Mouse (Mus musculus) adrenal gland, postnatal 25 days (tissue): ENCODE measurements around the gene Pgd. TPM values are rescaled to one million over a fixed set of nuclear protein-coding genes. Genes with fewer than 3 reads are reported as not detected.
"Not testable (repeated sequence)": the region's sequence is repeated elsewhere in the genome, so short reads cannot be mapped to it uniquely, and the experiment has no call there.

Source experiments
- DNase-seq: peaks from one replicate; pipeline ENCODE4 v3.0.0; 2021; ENCODE audit warnings: mixed read lengths
- long read RNA-seq: library from polyadenylated mRNA; stranded (forward); transcript quantifications from one replicate; pipeline ENCODE4 v2.0.0, GENCODE M21; 2021
- total RNA-seq: library from RNA; stranded (reverse); gene quantifications from 2 replicates; pipeline ENCODE4 v1.2.3, GENCODE M21; 2021

The Pgd gene
- 303 and 313 TPM in 2 replicates for total RNA-seq
- long read RNA-seq, transcript Pgd-201 (13 exons, 2,218 nt), result major isoform, 252 of 350 reads
- long read RNA-seq, partial matches to known transcripts, result 45 of 350 reads
- long read RNA-seq, other reads (novel, unspliced or antisense), result 52 of 350 reads

DNA sequence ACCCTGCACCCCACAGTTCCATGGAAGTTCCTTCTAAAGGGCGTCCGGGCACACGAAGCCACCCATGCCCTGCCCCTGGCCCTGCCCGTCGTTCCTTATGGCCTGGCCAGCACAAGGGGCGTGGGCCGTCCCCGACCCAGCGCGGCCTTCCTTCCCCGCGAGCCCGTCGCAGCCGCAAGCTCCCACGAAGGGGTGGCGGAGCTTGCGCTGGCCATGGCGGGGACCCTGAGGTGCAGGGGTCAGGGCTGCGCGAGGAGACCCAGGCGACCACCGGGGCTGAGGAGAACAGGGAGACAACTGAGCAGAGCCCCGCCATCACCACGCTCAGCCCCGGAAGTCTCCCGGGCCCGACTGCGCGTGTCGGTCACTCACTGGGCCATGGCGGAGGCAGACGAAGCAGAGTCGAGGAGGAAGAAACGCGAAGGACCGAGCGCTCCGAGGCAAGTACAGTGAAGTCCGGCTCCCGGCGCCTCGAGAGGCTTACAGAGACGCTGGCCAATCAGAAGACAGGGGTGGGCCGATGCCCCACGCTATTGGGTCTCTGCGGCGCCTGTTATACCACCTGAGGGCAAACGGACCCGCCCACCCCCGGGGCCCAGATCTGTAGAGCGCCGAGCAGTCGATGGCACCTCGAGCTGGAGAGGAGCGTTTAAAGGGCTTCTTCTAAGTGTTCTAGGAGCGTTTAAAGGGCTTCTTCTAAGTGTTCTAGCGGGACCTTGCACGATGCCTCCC lies at the start of gene Pgd:
Pgd (minus strand) TSS at position 557 of the 732 bp plus-strand sequence.
- peak; percentile 96 for DNase-seq

DNA sequence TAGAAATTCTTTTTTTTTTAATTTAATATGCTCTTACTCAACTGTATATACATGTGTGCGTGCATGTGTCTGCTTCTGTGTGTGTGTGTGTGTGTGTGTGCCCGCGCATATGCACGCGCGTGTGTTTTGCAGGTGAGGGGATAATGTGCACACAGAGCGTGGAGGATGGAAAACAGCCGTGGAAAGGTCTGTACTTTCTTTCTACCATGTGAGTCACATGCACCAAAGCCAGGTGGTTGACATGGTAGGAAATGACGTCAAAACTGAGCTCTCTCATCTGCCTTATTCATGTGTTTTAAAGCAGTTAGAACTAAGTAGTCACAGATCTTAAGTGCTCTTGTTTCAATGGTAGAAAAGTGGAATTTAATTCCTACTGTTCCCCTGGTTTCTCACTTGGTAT lies 49.4 kb upstream of the Pgd start:
- DNase-seq, result no peak

DNA sequence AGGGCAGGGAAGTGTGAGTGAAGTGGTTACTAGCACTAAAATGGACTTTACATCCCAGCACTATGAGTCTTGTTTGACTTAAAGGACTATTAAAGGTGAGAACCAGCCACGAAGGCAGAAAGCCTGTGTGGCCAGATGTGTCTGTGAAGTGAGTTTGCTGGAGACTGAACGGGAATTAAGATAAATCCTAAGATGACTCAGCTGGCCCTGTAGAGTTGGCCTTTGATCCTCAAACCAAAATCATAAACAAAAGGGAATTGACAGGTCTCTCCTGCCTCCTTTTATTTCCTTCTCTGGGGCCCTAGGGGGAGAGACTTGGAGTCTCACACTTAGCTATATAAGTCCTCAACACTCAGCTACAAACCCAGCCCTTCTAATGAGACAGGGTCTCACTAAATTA lies 48.8 kb upstream of the Pgd start:
- no peak for DNase-seq

DNA sequence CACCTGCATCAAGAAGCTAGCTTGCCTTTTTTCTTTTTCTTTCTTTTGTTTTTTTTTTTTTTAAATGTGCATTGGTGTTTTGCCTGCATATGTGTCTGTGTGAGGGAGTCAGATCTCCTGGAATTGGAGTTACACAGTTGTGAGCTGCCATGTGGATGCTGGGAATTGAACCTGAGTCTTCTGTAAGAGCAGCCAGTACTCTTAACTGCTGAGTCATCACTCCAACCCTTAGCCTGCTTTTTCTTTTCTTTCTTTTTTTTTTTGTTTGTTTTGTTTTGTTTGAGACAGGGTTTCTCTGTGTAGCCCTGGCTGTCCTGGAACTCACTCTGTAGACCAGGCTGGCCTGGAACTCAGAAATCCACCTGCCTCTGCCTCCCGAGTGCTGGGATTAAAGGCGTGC lies 47.9 kb upstream of the Pgd start:
- DNase-seq, result not testable (repeated sequence)

DNA sequence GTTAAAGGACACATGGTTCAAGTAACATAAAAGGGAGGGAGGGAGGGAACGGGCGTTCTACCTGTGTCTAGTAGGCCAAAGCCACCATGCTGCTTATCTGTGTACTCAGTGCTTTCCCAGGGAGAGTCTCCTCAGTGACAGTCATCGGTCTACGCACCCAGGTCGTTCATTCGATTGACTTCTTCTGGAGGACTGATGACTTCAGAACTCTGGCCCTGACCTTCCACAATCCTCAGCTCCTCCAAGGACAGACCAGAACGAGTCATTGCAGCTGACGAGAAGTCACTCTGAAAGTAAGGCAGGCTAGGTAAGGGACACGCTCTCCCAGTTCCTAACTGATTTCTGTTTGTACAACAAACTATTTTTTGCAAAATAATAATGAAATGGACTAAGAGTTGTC lies 46.9 kb upstream of the Pgd start:
- peak; percentile 16 for DNase-seq

DNA sequence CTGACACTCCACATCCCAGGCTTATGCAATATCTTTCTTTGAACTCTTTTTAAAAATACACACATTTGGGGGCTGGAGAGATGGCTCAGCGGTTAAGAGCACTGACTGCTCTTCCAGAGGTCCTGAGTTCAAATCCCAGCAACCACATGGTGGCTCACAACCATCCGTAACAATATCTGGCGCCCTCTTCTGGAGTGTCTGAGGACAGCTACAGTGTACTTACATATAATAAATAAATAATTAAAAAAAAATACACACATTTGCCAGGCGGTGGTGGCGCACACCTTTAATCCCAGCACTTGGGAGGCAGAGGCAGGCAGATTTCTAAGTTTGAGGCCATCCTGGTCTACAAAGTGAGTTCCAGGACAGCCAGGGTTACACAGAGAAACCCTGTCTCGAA lies 44.9 kb upstream of the Pgd start:
- not testable (repeated sequence) for DNase-seq

DNA sequence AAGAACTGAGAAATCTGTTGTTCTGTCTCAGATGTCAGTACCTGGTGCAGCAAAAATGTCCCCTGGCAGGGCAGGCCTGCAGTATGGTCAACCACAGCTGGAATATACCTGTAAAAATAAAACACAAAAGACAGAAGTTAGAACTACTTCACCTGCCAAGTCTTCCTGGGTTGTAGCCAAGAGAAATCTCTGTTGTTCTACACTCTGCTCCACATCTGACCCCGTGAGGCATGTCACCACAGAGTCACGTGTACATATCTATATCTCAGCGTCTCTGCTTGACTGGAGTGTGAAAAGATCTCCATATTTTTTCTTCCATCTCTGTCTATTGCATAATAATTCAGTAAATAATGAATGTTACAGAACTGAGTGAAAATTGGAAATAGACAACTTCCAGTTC lies 35.9 kb upstream of the Pgd start:
- no peak for DNase-seq

DNA sequence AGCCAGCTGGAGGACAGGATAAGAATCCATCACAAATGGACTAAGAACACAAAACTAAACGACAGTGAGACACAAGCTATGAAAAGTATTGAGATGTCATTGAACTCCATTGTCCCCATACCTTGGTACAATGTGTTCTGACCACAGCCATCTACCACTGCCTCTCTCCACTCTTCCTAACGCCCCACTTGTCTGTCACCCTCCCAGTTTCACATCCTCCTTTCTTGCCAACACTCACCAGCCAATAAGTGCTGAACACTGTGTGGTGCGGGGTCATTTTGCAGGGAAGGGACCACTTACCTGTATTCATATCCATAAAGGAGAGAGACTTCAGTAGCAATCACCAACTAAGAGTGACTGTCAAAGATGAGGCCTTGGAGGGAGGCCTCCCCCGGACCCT lies 34.5 kb upstream of the Pgd start:
- no peak for DNase-seq

DNA sequence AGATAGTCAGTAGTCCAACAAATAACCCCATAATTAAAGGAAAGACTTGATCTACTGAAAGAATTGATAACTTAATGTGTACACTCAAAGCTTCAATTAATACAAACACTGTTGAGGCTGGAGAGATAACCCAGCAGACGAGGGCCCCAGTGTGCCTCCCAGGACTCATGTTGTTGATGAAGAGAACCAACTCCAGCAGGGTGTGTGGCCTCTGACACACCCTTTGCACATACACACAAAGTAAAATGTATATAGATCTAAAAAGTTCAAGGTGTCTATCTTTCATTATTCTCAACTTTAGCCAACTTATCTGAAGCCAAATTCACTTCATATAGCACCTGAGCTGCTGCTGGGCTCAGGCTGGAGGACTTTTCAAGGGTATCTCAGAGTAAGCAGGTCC lies 30.6 kb upstream of the Pgd start:
- DNase-seq, result no peak

DNA sequence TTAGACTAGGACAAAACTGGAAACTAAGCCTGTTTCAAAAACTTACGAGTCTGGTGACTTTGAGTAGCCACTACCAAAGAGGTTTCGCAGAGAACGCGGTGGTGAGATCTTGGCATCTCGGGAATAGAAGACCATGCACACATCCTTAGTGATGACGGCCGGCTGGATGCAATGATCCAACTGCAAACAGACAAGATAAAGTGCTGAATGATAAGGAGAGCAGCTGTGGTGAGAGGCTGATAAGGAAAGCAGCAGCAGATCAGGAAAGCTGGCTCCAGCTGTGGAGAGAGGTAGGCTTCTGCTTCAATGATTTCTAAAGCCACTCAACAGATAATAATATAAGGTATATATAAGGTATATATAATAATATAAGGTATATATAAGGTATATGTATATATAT lies 24.5 kb upstream of the Pgd start:
- DNase-seq, result no peak

DNA sequence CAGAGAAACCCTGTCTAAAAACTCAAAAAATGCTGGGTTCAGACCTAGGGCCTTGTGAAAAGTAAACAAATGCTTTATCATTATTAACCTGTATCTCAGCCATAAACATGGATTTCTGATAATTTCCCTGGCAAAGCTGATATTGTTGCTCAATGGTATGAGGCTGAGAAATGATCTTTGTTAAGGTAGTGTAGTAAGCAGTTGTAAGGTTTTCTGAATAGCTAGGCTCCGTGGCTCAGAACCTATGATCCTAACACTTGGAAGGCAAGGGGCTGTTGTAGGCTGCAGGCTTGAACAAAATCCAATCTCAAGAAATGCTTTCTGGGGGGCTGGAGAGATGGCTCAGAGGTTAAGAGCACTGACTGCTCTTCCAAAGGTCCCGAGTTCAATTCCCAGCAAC lies 22.0 kb upstream of the Pgd start:
- no peak for DNase-seq

DNA sequence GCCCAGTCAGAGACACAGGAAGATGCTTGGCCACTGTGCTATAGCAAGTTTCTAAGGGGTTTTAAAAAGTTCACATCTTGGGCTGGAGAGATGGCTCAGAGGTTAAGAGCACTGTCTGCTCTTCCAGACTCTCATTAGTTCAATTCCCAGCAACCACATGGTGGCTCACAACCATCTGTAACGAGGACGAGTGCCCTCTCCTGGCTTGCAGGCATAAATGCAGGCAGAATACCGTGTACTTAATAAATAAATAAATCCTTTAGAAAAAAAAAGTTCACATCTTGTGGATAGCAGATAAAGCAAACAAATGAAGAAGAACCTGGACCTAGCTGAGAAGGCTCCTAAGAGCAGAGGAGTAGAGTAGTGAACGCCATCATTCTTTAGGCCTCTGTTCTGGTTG lies 16.2 kb upstream of the Pgd start:
- DNase-seq, result no peak

DNA sequence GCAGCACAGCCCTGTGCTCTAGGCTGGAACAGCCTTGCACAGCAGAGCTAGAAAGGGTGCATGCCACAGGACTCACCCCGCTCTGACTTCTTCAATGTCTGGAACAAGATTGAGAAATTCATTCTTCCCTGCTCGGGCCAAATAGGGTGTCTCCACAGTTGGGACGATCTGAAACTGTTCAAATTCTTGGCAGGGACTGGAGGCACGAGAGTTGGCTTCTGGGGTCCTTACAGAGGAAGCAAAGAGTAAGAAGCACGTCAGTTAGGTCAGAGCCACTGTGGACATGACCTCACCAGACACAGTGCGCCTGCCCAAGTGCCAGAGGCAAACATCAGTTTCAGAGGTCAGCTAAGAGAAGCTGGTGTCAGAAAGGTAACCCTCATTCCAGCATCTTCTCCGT lies 15.6 kb upstream of the Pgd start:
- no peak for DNase-seq

DNA sequence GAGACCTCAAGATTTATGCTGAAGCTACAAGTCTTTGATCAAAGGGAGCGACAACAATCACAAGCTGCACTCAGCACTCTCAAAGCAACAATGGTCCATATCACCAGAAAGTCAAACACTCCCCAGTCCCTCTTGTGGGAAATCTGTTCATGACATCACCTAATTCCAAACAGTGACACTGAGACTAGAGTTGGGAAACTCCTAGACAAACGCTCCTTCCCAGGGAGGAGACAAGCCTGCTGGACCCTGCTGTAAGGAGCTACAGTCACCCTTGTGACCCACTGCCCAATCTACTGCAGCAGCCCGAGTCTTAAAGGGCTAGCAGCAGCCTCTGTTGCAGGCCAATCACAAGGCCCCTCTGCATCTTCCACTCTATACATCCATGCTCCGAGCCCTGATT lies 13.0 kb upstream of the Pgd start:
- DNase-seq, result no peak

DNA sequence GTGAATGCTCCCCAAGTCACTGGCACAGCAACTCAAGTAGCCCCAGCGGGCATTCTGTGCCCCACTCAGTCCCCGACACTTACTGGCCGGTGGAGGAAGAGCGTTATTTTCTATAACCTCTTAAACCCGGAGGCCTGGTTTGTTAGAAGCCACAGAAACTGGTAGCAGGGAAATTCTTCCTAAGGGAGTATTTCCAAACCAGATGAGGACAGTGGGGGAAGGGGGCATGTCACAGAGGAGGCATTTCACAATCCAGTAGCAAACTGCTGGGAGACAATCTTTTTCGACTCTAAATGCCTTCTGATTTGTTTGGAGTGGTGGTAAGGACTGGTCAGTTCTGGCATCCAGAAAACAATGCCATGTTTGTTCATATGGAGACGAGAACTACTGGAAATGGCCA lies 12.6 kb upstream of the Pgd start:
- DNase-seq, result no peak

DNA sequence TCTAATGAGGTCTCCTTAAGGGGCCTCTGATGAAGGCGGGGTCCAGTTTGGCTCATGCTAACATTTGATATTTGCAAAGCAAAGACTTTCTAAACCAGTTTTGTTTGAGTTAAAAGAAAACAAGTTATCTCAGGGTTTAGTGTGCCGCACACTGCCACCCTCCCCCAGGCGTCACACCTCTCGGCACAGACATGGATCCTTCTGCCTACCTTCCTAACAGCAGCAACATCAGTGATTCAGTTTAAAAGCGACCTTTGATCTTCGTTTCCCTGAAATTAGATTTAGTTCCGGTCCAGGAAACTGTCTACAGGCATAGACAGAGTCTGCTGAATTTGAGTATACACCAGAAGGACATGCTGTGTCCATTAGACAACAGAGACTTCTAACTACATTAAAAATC lies 11.8 kb upstream of the Pgd start:
- no peak for DNase-seq

DNA sequence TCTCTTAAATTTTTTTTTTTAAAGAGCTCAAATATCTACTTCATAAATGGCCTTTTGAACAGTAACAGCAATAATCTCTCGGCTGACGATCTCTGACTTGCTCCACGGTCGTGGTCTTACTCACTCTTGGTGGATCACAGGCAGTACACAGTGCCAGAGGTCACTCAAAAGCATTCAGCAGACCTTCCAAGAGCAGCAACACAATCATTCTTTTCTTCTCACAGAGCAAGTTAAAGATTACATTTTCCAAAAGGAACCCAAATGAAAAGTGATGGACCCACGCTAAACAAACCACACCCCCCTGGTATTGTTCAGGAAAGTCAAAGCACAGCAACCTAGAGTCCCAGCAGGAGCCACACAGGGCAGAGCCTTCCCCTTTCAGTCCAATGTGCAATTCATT lies 10.5 kb upstream of the Pgd start:
- no peak for DNase-seq

DNA sequence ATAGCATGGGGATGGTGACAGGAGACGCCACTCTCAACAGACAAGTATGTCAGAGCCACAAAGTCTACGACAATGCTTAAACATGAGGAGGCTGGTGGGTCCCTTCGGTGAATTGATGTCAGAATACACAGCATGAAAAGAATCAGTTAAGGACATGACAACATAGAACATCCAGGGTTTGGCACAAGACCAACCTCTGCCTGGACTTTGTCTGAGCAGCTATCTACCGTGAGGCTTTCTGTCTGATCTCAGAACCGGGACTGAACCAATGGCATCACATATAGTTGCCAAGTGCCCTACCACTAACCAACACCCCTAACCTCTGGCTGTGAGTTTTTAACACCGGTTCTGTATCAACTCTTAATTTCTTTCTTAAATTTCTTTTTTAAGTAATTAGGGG lies 10.1 kb upstream of the Pgd start:
- DNase-seq, result no peak

DNA sequence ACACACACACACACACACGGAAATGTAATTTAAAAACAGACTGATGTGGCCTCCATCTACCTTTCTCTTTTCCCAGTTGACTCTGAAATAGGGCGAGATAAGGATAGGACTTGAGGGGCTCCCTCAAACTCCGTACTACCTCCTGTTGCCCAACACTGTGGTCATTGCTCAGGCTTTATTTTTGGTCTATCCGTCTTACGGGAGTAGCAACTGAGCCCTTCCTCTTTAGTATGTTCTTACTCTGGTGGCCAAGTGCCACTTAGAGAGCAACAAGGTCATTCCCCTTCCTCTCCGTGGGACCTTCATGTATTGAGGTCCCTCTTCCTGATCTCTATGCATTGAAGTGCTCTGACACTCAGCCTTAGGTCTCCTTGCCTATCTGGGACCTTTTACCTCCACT lies 7.1 kb upstream of the Pgd start:
- no peak for DNase-seq

DNA sequence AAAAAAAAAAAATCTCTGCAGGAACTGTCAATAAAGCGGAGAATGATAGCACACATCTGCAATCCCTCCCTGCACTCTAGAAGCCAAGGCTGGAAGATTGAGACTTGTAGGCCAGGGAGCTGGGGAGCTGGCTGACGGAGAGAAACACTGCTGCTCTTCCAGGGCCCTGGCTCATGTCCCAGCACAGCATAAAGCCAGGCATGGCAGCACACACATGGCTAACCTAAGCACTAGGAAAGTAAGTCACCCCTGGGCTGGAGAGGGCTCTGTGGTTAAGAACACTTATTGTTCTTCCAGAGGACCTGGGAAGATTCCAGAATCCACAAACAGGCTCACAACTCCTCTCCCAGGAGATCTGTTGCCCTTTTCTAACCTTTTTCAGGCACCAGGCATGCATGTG lies 6.1 kb upstream of the Pgd start:
- DNase-seq, result peak; percentile 38

DNA sequence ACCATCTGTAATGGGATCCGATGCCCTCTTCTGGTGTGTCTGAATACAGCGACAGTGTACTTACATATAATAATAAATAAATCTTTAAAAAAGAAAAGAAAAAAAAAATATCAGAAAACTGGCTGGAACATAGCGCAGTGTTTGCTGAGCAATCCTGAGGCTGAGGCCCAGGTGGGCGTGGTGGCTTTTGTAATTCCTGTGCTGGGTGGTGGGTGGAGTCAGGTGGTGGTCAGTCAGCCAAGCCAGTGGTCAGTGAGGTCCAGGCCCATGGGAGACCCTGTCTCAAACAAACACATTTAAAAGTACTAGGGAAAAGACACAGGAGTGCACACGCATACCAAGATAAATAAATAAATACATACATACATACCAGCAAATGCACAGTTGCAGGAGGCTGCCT lies 5.5 kb upstream of the Pgd start:
- no peak for DNase-seq

DNA sequence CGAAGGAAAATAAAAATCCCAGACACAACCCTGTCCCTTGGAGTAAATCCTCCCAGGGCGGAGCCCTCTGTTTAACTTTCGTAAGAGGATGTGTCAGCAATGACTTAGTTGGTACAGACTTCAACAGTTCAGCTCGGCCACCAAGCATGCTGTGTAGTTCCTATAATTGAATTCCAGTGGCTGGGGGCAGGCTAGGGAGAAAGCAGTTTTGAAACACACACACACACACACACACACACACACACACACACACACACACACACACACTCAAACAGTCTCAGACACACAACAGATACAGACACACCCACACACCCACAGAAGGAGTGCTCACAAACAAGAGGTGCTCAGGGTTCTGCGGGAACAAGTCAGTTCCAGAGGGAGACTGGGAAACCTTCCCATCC lies 5.0 kb upstream of the Pgd start:
- no peak for DNase-seq

DNA sequence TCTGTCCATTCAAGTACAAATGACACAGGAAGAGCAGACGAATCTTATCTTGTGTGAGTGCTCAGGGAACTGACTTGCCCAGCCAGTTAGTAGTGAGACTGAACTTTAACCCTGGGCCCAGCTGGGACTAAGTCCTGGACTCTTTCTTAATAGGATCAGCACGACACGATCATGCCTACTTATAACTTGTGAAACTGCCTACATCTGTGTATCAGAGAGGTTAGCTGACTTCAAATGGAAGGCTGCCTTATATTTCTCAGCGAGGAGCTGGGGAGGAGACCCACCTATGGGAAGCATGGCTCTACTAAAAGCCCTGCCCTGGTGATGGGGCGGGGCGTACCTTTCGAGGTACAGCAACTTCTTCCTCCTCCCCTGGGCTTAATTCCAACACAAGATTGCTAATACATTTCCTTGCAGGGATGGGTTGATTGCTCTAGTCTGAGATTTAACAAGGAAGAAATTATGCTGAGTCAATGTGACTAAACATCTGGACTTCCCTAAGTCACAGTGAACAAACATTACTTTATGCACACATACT lies 3.9 kb upstream of the Pgd start:
- DNase-seq, result no peak

DNA sequence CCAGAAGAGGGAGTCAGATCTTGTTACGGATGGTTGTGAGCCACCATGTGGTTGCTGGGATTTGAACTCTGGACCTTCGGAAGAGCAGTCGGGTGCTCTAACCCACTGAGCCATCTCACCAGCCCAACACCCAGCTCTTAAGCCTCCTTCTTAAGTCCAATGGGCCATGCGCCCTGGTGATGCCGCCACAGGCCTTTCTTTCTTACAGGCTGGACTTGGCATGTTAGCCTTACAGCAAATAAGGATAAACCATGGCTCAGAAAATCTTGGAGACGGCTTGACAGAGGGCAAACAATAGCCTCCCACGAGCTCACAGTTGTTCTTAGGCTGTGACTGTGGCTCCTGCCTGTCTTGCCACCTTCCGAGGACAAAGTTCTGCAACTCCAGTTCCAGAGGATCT lies 3.4 kb upstream of the Pgd start:
- not testable (repeated sequence) for DNase-seq
